Mouse (Mus musculus): ENCODE measurements around the gene Mctp1. TPM values are rescaled to one million over a fixed set of nuclear protein-coding genes. Genes with fewer than 3 reads are reported as not detected.

Gene Mctp1
- total and polyA plus RNA-seq, 3 experiments: not detected

DNA sequence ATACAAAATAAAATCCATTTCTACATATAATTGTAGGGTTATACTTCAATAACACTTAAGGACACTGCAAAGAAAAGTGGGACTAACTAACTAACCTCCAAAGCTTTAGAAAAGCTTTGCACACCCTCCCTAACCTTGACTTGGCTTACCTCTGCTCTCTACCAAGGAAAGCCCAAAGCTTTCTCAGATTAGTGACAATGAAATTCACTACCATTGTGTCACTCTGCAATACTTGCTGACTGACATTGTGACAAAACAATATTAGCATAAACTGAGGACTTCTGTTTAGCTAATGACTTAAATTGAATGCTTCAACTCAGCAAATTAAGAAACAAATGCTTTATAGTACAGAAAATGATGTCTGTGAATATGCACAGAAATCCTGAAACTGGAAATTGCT is 687.7 kb downstream of the Mctp1 start:
- no peaks in the 10 kb centered on the region for H3K9me3 ChIP-seq (replicated peaks; ENCODE audit: insufficient read depth, low read length)
- no peak overlapping the region for H3K4me3 ChIP-seq (ENCODE audit: control insufficient read depth in 1 of 2, insufficient read depth in 1 of 2, low read depth in 2 of 2, low read length in 2 of 2)
- H3K79me2 ChIP-seq (ENCODE audit: control insufficient read depth, insufficient read depth, low read length, poor library complexity): no peaks in the 10 kb centered on the region
- H3K36me3 ChIP-seq (ENCODE audit: control insufficient read depth in 1 of 2, insufficient read depth in 2 of 2, low read length in 2 of 2): no peaks in the 10 kb centered on the region
- H3K27ac ChIP-seq (ENCODE audit: control insufficient read depth, low read depth, low read length): no peak overlapping the region
- no peak for TF ChIP-seq HCFC1 (IDR thresholded peaks at IDR 0.05; ENCODE audit: low read depth, low read length)
- TF ChIP-seq SIN3A (IDR thresholded peaks at IDR 0.05; ENCODE audit: low read length): no peak
- TF ChIP-seq MAX (IDR thresholded peaks at IDR 0.05; ENCODE audit: low read length): no peak
- TF ChIP-seq MAFK (IDR thresholded peaks at IDR 0.05; ENCODE audit: borderline replicate concordance, low read depth, low read length): no peak
- no peak for TF ChIP-seq UBTF (IDR thresholded peaks at IDR 0.05; ENCODE audit: borderline replicate concordance, insufficient read depth, low read depth, low read length)
- TF ChIP-seq NELFE (IDR thresholded peaks at IDR 0.05; ENCODE audit: low read depth, low read length): no peak
- no peak for TF ChIP-seq TBP (IDR thresholded peaks at IDR 0.05; ENCODE audit: low read depth, low read length)
- TF ChIP-seq CHD1 (IDR thresholded peaks at IDR 0.05; ENCODE audit: low read depth, low read length): no peak
- no peak for TF ChIP-seq POLR2A (IDR thresholded peaks at IDR 0.05; ENCODE audit: control insufficient read depth in 1 of 2, insufficient read depth in 1 of 2, low read depth in 1 of 2, low read length in 2 of 2, poor library complexity in 1 of 2)
- no peak for TF ChIP-seq EP300 (IDR thresholded peaks at IDR 0.05; ENCODE audit: low read depth in 1 of 2, low read length in 2 of 2)
- no peak for TF ChIP-seq ELF1 (IDR thresholded peaks at IDR 0.05; ENCODE audit: low read depth, low read length)
- TF ChIP-seq MXI1 (IDR thresholded peaks at IDR 0.05; ENCODE audit: low read depth, low read length): no peak
- no peak for TF ChIP-seq SMC3 (IDR thresholded peaks at IDR 0.05; ENCODE audit: low read depth, low read length)
- no peak overlapping the region for H3K9ac ChIP-seq (ENCODE audit: control insufficient read depth, low read depth, low read length, poor library complexity, severe bottlenecking)
- H3K27me3 ChIP-seq (ENCODE audit: control insufficient read depth in 1 of 2, insufficient read depth in 2 of 2, low read length in 2 of 2): no peaks in the 10 kb centered on the region
- DNase-seq (ENCODE audit: low read depth, low spot score): no peak
- no peaks in the 10 kb centered on the region for H3K4me1 ChIP-seq (ENCODE audit: control insufficient read depth in 1 of 2, insufficient read depth in 2 of 2, low read length in 2 of 2)

Other genes with a start within 250 kb of the Mctp1 start
- not detected in 2 replicates for gene Fam81b, start 79.5 kb upstream of the Mctp1 start, total RNA-seq (2012; rRNA removed)
- gene Fam81b, start 79.5 kb upstream of the Mctp1 start, polyA plus RNA-seq (2012; ENCODE audit: insufficient read depth in 1 of 2, insufficient read length in 2 of 2, low read depth in 1 of 2, low replicate concordance in 2 of 2, missing spikeins in 1 of 2): not detected